Mouse (Mus musculus): ENCODE measurements around the gene Slc27a3.

Gene Slc27a3

GRCm38 (mm10) chr3:90389511-90390490 is at the start of gene Slc27a3:
Gene Slc27a3, minus strand, starts transcription at chr3:90389938.
- DNase-seq = peak; percentile 65 to 87

- no peak for DNase-seq
Observed at GRCm38 (mm10) chr3:90437131-90437530, 47.4 kb upstream of the Slc27a3 start.

- peak; percentile 39 to 51 for DNase-seq
Observed at GRCm38 (mm10) chr3:90434073-90434730, 44.5 kb upstream of the Slc27a3 start.

- DNase-seq = peak; percentile 100
Observed at GRCm38 (mm10) chr3:90433381-90434020, 43.8 kb upstream of the Slc27a3 start, which contains the start of gene Ints3. Gene Ints3, minus strand, starts transcription at chr3:90433622.

- peak in 1 of 2 experiments; percentile 51 for DNase-seq
Observed at GRCm38 (mm10) chr3:90432811-90433219, 43.1 kb upstream of the Slc27a3 start.

GRCm38 (mm10) chr3:90432348-90432747 is 42.6 kb upstream of the Slc27a3 start:
- DNase-seq = no peak

GRCm38 (mm10) chr3:90429576-90429975 is 39.8 kb upstream of the Slc27a3 start:
- no peak for DNase-seq

- DNase-seq = peak in 1 of 2 experiments; percentile 30
Observed at GRCm38 (mm10) chr3:90428186-90428585, 38.4 kb upstream of the Slc27a3 start.

GRCm38 (mm10) chr3:90427574-90427973 is 37.8 kb upstream of the Slc27a3 start:
- DNase-seq = no peak

GRCm38 (mm10) chr3:90425499-90425898 is 35.8 kb upstream of the Slc27a3 start:
- DNase-seq = no peak

- no peak for DNase-seq
Observed at GRCm38 (mm10) chr3:90423549-90423948, 33.8 kb upstream of the Slc27a3 start.

GRCm38 (mm10) chr3:90420696-90421095 is 31.0 kb upstream of the Slc27a3 start:
- no peak for DNase-seq

- DNase-seq = no peak
Observed at GRCm38 (mm10) chr3:90413011-90413396, 23.3 kb upstream of the Slc27a3 start.

GRCm38 (mm10) chr3:90412312-90413010 is 22.7 kb upstream of the Slc27a3 start:
- peak; percentile 82 to 86 for DNase-seq

GRCm38 (mm10) chr3:90408721-90409120 is 19.0 kb upstream of the Slc27a3 start:
- no peak for DNase-seq

- DNase-seq = no peak
Observed at GRCm38 (mm10) chr3:90406414-90406813, 16.7 kb upstream of the Slc27a3 start.

GRCm38 (mm10) chr3:90404609-90405008 is 14.9 kb upstream of the Slc27a3 start:
- DNase-seq = no peak

GRCm38 (mm10) chr3:90404121-90404520 is 14.4 kb upstream of the Slc27a3 start:
- DNase-seq = no peak

GRCm38 (mm10) chr3:90400993-90401392 is 11.3 kb upstream of the Slc27a3 start:
- no peak for DNase-seq

- no peak for DNase-seq
Observed at GRCm38 (mm10) chr3:90395629-90396028, 5.9 kb upstream of the Slc27a3 start.

GRCm38 (mm10) chr3:90392661-90393060 is 2.9 kb upstream of the Slc27a3 start:
- no peak for DNase-seq

- DNase-seq = no peak
Observed at GRCm38 (mm10) chr3:90391941-90392340, 2.2 kb upstream of the Slc27a3 start.

- no peak for DNase-seq
Observed at GRCm38 (mm10) chr3:90391004-90391403, 1.3 kb upstream of the Slc27a3 start.

All from lung, postnatal 4 days (tissue).